Mouse (Mus musculus) MEL (cell line): ENCODE results near the gene Rassf8. TPM values are rescaled to one million over a fixed set of nuclear protein-coding genes. Genes with fewer than 3 reads are reported as not detected.

Experiments used
- DNase-seq: peaks from one replicate; pipeline ENCODE4 v3.0.0; 2011; ENCODE audit warnings: low read depth, low spot score
- H3K27ac ChIP-seq: 2 replicates; pipeline ENCODE4 v1.5.1; 2012; ENCODE audit warnings: low read depth, mild to moderate bottlenecking, control low read depth, low read length, moderate library complexity; ENCODE audit not compliant: control insufficient read depth
- H3K27me3 ChIP-seq, 2 experiments: fragments of 150-350 bp in 1 of 2; sonication (generic) in 1 of 2; 2 replicates each; pipeline ENCODE4 v1.6.1; 2012; ENCODE audit warnings: low read length in 2 of 2, mild to moderate bottlenecking in 2 of 2, improper control_type of control experiment in 1 of 2, moderate library complexity in 1 of 2; ENCODE audit not compliant: insufficient read depth in 2 of 2, control insufficient read depth in 1 of 2
- H3K36me3 ChIP-seq, 2 experiments: 2 replicates each; pipeline ENCODE4 v1.6.1; 2012 to 2014; ENCODE audit warnings: low read length in 2 of 2, improper control_type of control experiment in 1 of 2, inconsistent platforms in 1 of 2, mild to moderate bottlenecking in 1 of 2; ENCODE audit not compliant: insufficient read depth in 2 of 2, control insufficient read depth in 1 of 2
- H3K4me1 ChIP-seq, 2 experiments: fragments of 150-350 bp in 1 of 2; sonication (generic) in 1 of 2; 2 replicates each; pipeline ENCODE4 v1.6.1; 2012; ENCODE audit warnings: low read length in 2 of 2, improper control_type of control experiment in 1 of 2, mild to moderate bottlenecking in 1 of 2; ENCODE audit not compliant: insufficient read depth in 2 of 2, control insufficient read depth in 1 of 2
- H3K4me3 ChIP-seq, 2 experiments: fragments of 150-350 bp in 1 of 2; sonication (generic) in 1 of 2; 2 replicates each; pipeline ENCODE4 v1.5.1; 2012; ENCODE audit warnings: low read depth in 2 of 2, low read length in 2 of 2, mild to moderate bottlenecking in 2 of 2, moderate library complexity in 2 of 2, control low read depth in 1 of 2, improper control_type of control experiment in 1 of 2; ENCODE audit not compliant: control insufficient read depth in 1 of 2, insufficient read depth in 1 of 2
- H3K79me2 ChIP-seq: 2 replicates; pipeline ENCODE4 v1.6.1; 2012; ENCODE audit warnings: mild to moderate bottlenecking, low read length, moderate library complexity; ENCODE audit not compliant: control insufficient read depth, poor library complexity, insufficient read depth
- H3K9ac ChIP-seq: 2 replicates; pipeline ENCODE4 v1.6.1; 2012; ENCODE audit warnings: low read depth, mild to moderate bottlenecking, control low read depth, low read length, moderate library complexity; ENCODE audit not compliant: control insufficient read depth, poor library complexity, severe bottlenecking
- H3K9me3 ChIP-seq: fragments of 150-350 bp; sonication (generic); replicated peaks from 2 replicates; pipeline ENCODE4 v1.6.1; 2012; ENCODE audit warnings: mild to moderate bottlenecking, low read length, improper control_type of control experiment, moderate library complexity; ENCODE audit not compliant: insufficient read depth
- CHD2 ChIP-seq: IDR thresholded peaks from 2 replicates; pipeline ENCODE4 v1.6.1; 2011; ENCODE audit warnings: low read length, improper control_type of control experiment
- EP300 ChIP-seq, 2 experiments: IDR thresholded peaks; 2 replicates each; pipeline ENCODE4 v1.6.1; 2011; ENCODE audit warnings: improper control_type of control experiment in 2 of 2, low read length in 2 of 2, low read depth in 1 of 2, mild to moderate bottlenecking in 1 of 2
- ETS1 ChIP-seq: IDR thresholded peaks from 2 replicates; pipeline ENCODE4 v1.6.1; 2012; ENCODE audit warnings: low read depth, mild to moderate bottlenecking, inconsistent platforms, low read length, improper control_type of control experiment, moderate library complexity
- KAT2A ChIP-seq: conservative IDR thresholded peaks from 2 replicates; pipeline ENCODE4 v1.6.1; 2012; ENCODE audit warnings: low read depth, low read length, improper control_type of control experiment, inconsistent platforms
- MYC ChIP-seq: IDR thresholded peaks from 2 replicates; pipeline ENCODE4 v1.6.1; 2011; ENCODE audit warnings: low read depth, mild to moderate bottlenecking, low read length, improper control_type of control experiment, moderate library complexity
- NELFE ChIP-seq: IDR thresholded peaks from 2 replicates; pipeline ENCODE4 v1.6.1; 2011; ENCODE audit warnings: low read depth, low read length, improper control_type of control experiment
- NRF1 ChIP-seq: IDR thresholded peaks from 2 replicates; pipeline ENCODE4 v1.6.1; 2014; ENCODE audit warnings: low read depth, mild to moderate bottlenecking, inconsistent platforms, low read length, improper control_type of control experiment, moderate library complexity; ENCODE audit not compliant: poor library complexity, insufficient read depth, severe bottlenecking
- POLR2AphosphoS2 ChIP-seq: IDR thresholded peaks from 2 replicates; pipeline ENCODE4 v1.6.1; 2011; ENCODE audit warnings: low read length, improper control_type of control experiment
- RAD21 ChIP-seq: IDR thresholded peaks from 2 replicates; pipeline ENCODE4 v1.6.1; 2011; ENCODE audit warnings: mild to moderate bottlenecking, low read depth, low read length, improper control_type of control experiment
- SIN3A ChIP-seq: IDR thresholded peaks from 2 replicates; pipeline ENCODE4 v1.6.1; 2012; ENCODE audit warnings: low read length, improper control_type of control experiment, inconsistent platforms
- SMC3 ChIP-seq: IDR thresholded peaks from 2 replicates; pipeline ENCODE4 v1.6.1; 2011; ENCODE audit warnings: low read depth, low read length, improper control_type of control experiment
- TAL1 ChIP-seq: IDR thresholded peaks from 2 replicates; pipeline ENCODE4 v1.6.1; 2012; ENCODE audit warnings: mild to moderate bottlenecking, inconsistent platforms, low read length, moderate library complexity, mixed read lengths
- UBTF ChIP-seq: IDR thresholded peaks from 2 replicates; pipeline ENCODE4 v1.6.1; 2012; ENCODE audit warnings: low read depth, mild to moderate bottlenecking, inconsistent platforms, low read length, improper control_type of control experiment, moderate library complexity, borderline replicate concordance; ENCODE audit not compliant: insufficient read depth
- USF2 ChIP-seq, 2 experiments: IDR thresholded peaks; 2 replicates each; pipeline ENCODE4 v1.6.1; 2011 to 2012; ENCODE audit warnings: improper control_type of control experiment in 2 of 2, low read length in 2 of 2, borderline replicate concordance in 1 of 2, inconsistent platforms in 1 of 2, low read depth in 1 of 2, mild to moderate bottlenecking in 1 of 2; ENCODE audit not compliant: insufficient read depth in 1 of 2
- ZC3H11A ChIP-seq: IDR thresholded peaks from 2 replicates; pipeline ENCODE4 v1.6.1; 2012; ENCODE audit warnings: low read depth, mild to moderate bottlenecking, inconsistent platforms, low read length, improper control_type of control experiment
- ZKSCAN1 ChIP-seq: IDR thresholded peaks from 2 replicates; pipeline ENCODE4 v1.6.1; 2012; ENCODE audit warnings: low read depth, mild to moderate bottlenecking, inconsistent platforms, low read length, improper control_type of control experiment, moderate library complexity
- ZNF384 ChIP-seq: IDR thresholded peaks from 2 replicates; pipeline ENCODE4 v1.6.1; 2012; ENCODE audit warnings: low read depth, mild to moderate bottlenecking, inconsistent platforms, low read length, improper control_type of control experiment
- polyA plus RNA-seq, 2 experiments: library from polyadenylated mRNA; stranded (reverse) in 1 of 2; unstranded in 1 of 2; fragments of >175 nt in 1 of 2; fragments of >200 nt in 1 of 2; gene quantifications; 2 replicates each; pipeline versions ENCODE4 v1.2.1 to v1.2.4; 2012; ENCODE audit warnings: low replicate concordance in 2 of 2, low read depth in 1 of 2; ENCODE audit not compliant: insufficient read length in 2 of 2, insufficient read depth in 1 of 2, missing spikeins in 1 of 2
- total RNA-seq: library from RNA; depleted of rRNA; stranded (reverse); fragments of 300-350 nt; gene quantifications from 2 replicates; pipeline ENCODE4 v1.2.3, GENCODE M21; 2012

Gene Rassf8
- total and polyA plus RNA-seq, 3 experiments: not detected

- Histone ChIP-seq H3K9ac (no peak overlapping the region), H3K27me3 (no peaks in the 10 kb centered on the region), H3K36me3 (no peaks in the 10 kb centered on the region), H3K79me2 (no peaks in the 10 kb centered on the region), H3K9me3 (no peaks in the 10 kb centered on the region), H3K27ac (no peak overlapping the region), H3K4me3 (no peak overlapping the region), H3K4me1 (no peaks in the 10 kb centered on the region)
- no peak for TF ChIP-seq ZKSCAN1
- no peak for TF ChIP-seq NRF1
- TF ChIP-seq SMC3: no peak
- no peak for TF ChIP-seq USF2 (IDR thresholded peaks at IDR 0.05; ENCODE audit: borderline replicate concordance in 1 of 2, insufficient read depth in 1 of 2, low read depth in 1 of 2, low read length in 2 of 2)
- no peak for TF ChIP-seq ZNF384
- TF ChIP-seq EP300 (IDR thresholded peaks at IDR 0.05; ENCODE audit: low read depth in 1 of 2, low read length in 2 of 2): no peak
- no peak for TF ChIP-seq ETS1
- no peak for TF ChIP-seq MYC
- TF ChIP-seq POLR2AphosphoS2: no peak
- no peak for TF ChIP-seq CHD2
- TF ChIP-seq ZC3H11A: no peak
- no peak for TF ChIP-seq NELFE
- TF ChIP-seq SIN3A: no peak
- DNase-seq: no peak
Observed at GRCm38 (mm10) chr6:145740011-145740410, 6.5 kb upstream of the Rassf8 start.

- H3K4me1 ChIP-seq: no peaks in the 10 kb centered on the region
- TF ChIP-seq UBTF: no peak
- no peak for TF ChIP-seq KAT2A
- TF ChIP-seq SIN3A: no peak
- TF ChIP-seq RAD21: no peak
- TF ChIP-seq TAL1: no peak
- no peaks in the 10 kb centered on the region for H3K79me2 ChIP-seq
- no peak overlapping the region for H3K27ac ChIP-seq
- H3K9ac ChIP-seq: no peak overlapping the region
- no peak overlapping the region for H3K4me3 ChIP-seq
- no peak for DNase-seq
- H3K27me3 ChIP-seq: no peaks in the 10 kb centered on the region
- no peaks in the 10 kb centered on the region for H3K36me3 ChIP-seq
- no peaks in the 10 kb centered on the region for H3K9me3 ChIP-seq
Observed at GRCm38 (mm10) chr6:145745291-145745690, 1.3 kb upstream of the Rassf8 start.
